Mouse (Mus musculus) ES-Bruce4 (cell line): ENCODE measurements around the gene 4930564D02Rik.

Experiments
- CTCF ChIP-seq: IDR thresholded peaks from one replicate; pipeline ENCODE4 v1.8.1; 2011; ENCODE audit warnings: low read depth, low read length
- POLR2A ChIP-seq: IDR thresholded peaks from one replicate; pipeline ENCODE4 v1.8.1; 2011; ENCODE audit warnings: low read length; ENCODE audit not compliant: insufficient read depth

DNA sequence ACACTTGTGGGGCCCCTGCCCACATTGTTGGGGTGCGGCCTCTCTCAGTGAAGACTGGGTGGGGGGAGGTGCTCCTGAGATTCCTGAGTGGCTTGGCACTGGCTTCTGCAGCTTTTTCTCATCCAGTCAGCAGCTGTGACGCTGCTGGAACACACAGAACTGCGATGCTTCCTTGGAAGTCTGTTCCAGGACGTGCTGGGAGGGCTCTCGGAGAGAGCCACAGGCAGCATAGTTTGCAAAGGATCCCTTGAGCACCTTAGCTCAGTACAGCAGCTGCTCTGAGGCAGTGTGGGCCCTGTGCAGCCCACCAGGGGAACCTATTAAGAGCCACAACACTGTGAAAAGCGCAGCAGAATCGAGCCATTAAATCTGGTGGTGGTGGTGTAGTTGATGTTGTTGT lies 61.2 kb downstream of the 4930564D02Rik start:
- TF ChIP-seq POLR2A = no peak
- TF ChIP-seq CTCF = no peak
